Mouse (Mus musculus) limb, embryonic 11.5 days (tissue): ENCODE results near the gene Rbms3. TPM values are rescaled to one million over a fixed set of nuclear protein-coding genes. Genes with fewer than 3 reads are reported as not detected.
A peak's percentile ranks its signal among the peaks of the same experiment; 100 is the strongest.

Experiments used
- ATAC-seq: fragments of 200-750 bp; cut with Nextera tagmentation; 2 replicates; pipeline ENCODE4 v1.8.0; 2017; ENCODE audit warnings: low read depth; ENCODE audit not compliant: insufficient number of reproducible peaks, low FRiP score, low TSS enrichment
- DNase-seq: peaks from one replicate; pipeline ENCODE4 v3.0.0-alpha.2; 2015; ENCODE audit warnings: low spot score
- H3K27ac ChIP-seq: fragments of 300-500 bp; sonication (generic); replicated peaks from 2 replicates; pipeline ENCODE4 v1.5.1; 2014; ENCODE audit warnings: low read depth, mild to moderate bottlenecking, low read length
- H3K27me3 ChIP-seq: fragments of 300-500 bp; sonication (generic); 2 replicates; pipeline ENCODE4 v1.6.1; 2014; ENCODE audit warnings: mild to moderate bottlenecking, low read length, mixed read lengths; ENCODE audit not compliant: control insufficient read depth, insufficient read depth
- H3K36me3 ChIP-seq: fragments of 300-500 bp; sonication (generic); 2 replicates; pipeline ENCODE4 v1.6.1; 2014; ENCODE audit warnings: mild to moderate bottlenecking, low read length, moderate library complexity, mixed read lengths; ENCODE audit not compliant: control insufficient read depth, insufficient read depth
- H3K4me1 ChIP-seq: fragments of 300-500 bp; sonication (generic); 2 replicates; pipeline ENCODE4 v1.6.1; 2014; ENCODE audit warnings: low read length, mixed read lengths; ENCODE audit not compliant: control insufficient read depth, insufficient read depth
- H3K4me2 ChIP-seq: fragments of 300-500 bp; sonication (generic); 2 replicates; pipeline ENCODE4 v1.6.1; 2014; ENCODE audit warnings: low read depth, mild to moderate bottlenecking, moderate library complexity; ENCODE audit not compliant: severe bottlenecking
- H3K4me3 ChIP-seq: fragments of 300-500 bp; sonication (generic); 2 replicates; pipeline ENCODE4 v1.5.1; 2014; ENCODE audit warnings: low read depth, low read length
- H3K9ac ChIP-seq: fragments of 300-500 bp; sonication (generic); 2 replicates; pipeline ENCODE4 v1.6.1; 2014; ENCODE audit warnings: mild to moderate bottlenecking, low read length
- H3K9me3 ChIP-seq: fragments of 300-500 bp; sonication (generic); 2 replicates; pipeline ENCODE4 v1.6.1; 2016; ENCODE audit warnings: low read length; ENCODE audit not compliant: control insufficient read depth
- WGBS: fragments of 180-500 bp; shearing (Covaris S2); extraction: QIAGEN DNeasy Blood & Tissue Kit; methylation state at CpG from one replicate; pipeline ENCODE4 v1.1.7; 2014; 5-methylcytosine and 5-hydroxymethylcytosine counted together
- polyA plus RNA-seq: library from polyadenylated mRNA; unstranded; fragments of >200 nt; fragmentation: Nextera tagmentation; extraction: Ambion mirVana; gene quantifications from 2 replicates; pipeline ENCODE4 v1.2.1, GENCODE M21; 2014

Rbms3 gene
- polyA plus RNA-seq, 1 experiment from 2014 or later = 51.9 TPM

- ATAC-seq (no peak), DNase-seq (no peak)
- Histone ChIP-seq H3K4me3 (no peak overlapping the region), H3K27ac (no peak overlapping the region), H3K9ac (no peak overlapping the region), H3K9me3 (no peaks in the 10 kb centered on the region), H3K4me2 (no peak overlapping the region), H3K4me1 (no peaks in the 10 kb centered on the region), H3K36me3 (no peaks in the 10 kb centered on the region), H3K27me3 (no peaks in the 10 kb centered on the region)
These were observed 2.5 kb downstream of the Rbms3 start for GRCm38 (mm10) chr9:117627173-117627572.

- no peak overlapping the region for H3K9ac ChIP-seq
- DNase-seq (no peak), ATAC-seq (no peak)
- H3K4me2 ChIP-seq = no peak overlapping the region
- no peaks in the 10 kb centered on the region for H3K27me3 ChIP-seq
- no peaks in the 10 kb centered on the region for H3K4me1 ChIP-seq
- no peaks in the 10 kb centered on the region for H3K9me3 ChIP-seq
- no peak overlapping the region for H3K27ac ChIP-seq
- no peaks in the 10 kb centered on the region for H3K36me3 ChIP-seq
- 83% methylated on average over 5 of the region's 5 CpGs for WGBS
- no peak overlapping the region for H3K4me3 ChIP-seq
These were observed 28.9 kb downstream of the Rbms3 start for GRCm38 (mm10) chr9:117600781-117601180.

GRCm38 (mm10) chr9:117599341-117599740, 30.4 kb downstream of the Rbms3 start:
- no peaks in the 10 kb centered on the region for H3K36me3 ChIP-seq
- no peak overlapping the region for H3K9ac ChIP-seq
- H3K4me1 ChIP-seq = no peaks in the 10 kb centered on the region
- no peaks in the 10 kb centered on the region for H3K9me3 ChIP-seq
- no peaks in the 10 kb centered on the region for H3K27me3 ChIP-seq
- ATAC-seq (no peak), DNase-seq (no peak)
- H3K4me3 ChIP-seq = no peak overlapping the region
- H3K4me2 ChIP-seq = no peak overlapping the region
- no peak overlapping the region for H3K27ac ChIP-seq
- 90% methylated on average over 9 of the region's 9 CpGs for WGBS

GRCm38 (mm10) chr9:117596162-117596561, 33.6 kb downstream of the Rbms3 start:
- no peak for ATAC-seq
- Histone ChIP-seq H3K4me2 (no peak overlapping the region), H3K9me3 (no peaks in the 10 kb centered on the region), H3K9ac (no peak overlapping the region), H3K4me1 (no peaks in the 10 kb centered on the region), H3K27me3 (no peaks in the 10 kb centered on the region), H3K27ac (no peak overlapping the region), H3K4me3 (no peak overlapping the region), H3K36me3 (no peaks in the 10 kb centered on the region)
- DNase-seq = no peak
- 68% methylated on average over 5 of the region's 5 CpGs for WGBS

GRCm38 (mm10) chr9:117585345-117585744, 44.4 kb downstream of the Rbms3 start:
- Histone ChIP-seq H3K4me1 (no peaks in the 10 kb centered on the region), H3K27me3 (no peaks in the 10 kb centered on the region), H3K27ac (no peak overlapping the region), H3K4me2 (no peak overlapping the region), H3K9me3 (no peaks in the 10 kb centered on the region), H3K9ac (no peak overlapping the region), H3K4me3 (no peak overlapping the region), H3K36me3 (no peaks in the 10 kb centered on the region)
- DNase-seq (no peak), ATAC-seq (no peak)
- 91% methylated on average over 6 of the region's 6 CpGs for WGBS

- peak; percentile 37 for DNase-seq
- H3K9ac ChIP-seq = no peak overlapping the region
- WGBS = 78% methylated on average over 7 of the region's 7 CpGs
- H3K9me3 ChIP-seq = no peaks in the 10 kb centered on the region
- no peaks in the 10 kb centered on the region for H3K4me1 ChIP-seq
- no peak overlapping the region for H3K4me2 ChIP-seq
- no peak overlapping the region for H3K4me3 ChIP-seq
- no peaks in the 10 kb centered on the region for H3K27me3 ChIP-seq
- no peaks in the 10 kb centered on the region for H3K36me3 ChIP-seq
- no peak for ATAC-seq
- no peak overlapping the region for H3K27ac ChIP-seq
These were observed 46.1 kb downstream of the Rbms3 start for GRCm38 (mm10) chr9:117583638-117584037.

GRCm38 (mm10) chr9:117582591-117582990, 47.1 kb downstream of the Rbms3 start:
- ATAC-seq = no peak
- Histone ChIP-seq H3K9me3 (no peaks in the 10 kb centered on the region), H3K4me1 (no peaks in the 10 kb centered on the region), H3K27me3 (no peaks in the 10 kb centered on the region), H3K4me2 (no peak overlapping the region), H3K36me3 (no peaks in the 10 kb centered on the region), H3K4me3 (no peak overlapping the region), H3K27ac (no peak overlapping the region), H3K9ac (no peak overlapping the region)
- no peak for DNase-seq
- WGBS = 83% methylated on average over 6 of the region's 6 CpGs

- no peak overlapping the region for H3K4me3 ChIP-seq
- H3K9ac ChIP-seq = no peak overlapping the region
- no peaks in the 10 kb centered on the region for H3K27me3 ChIP-seq
- H3K27ac ChIP-seq = no peak overlapping the region
- H3K9me3 ChIP-seq = no peaks in the 10 kb centered on the region
- no peak for DNase-seq
- H3K4me2 ChIP-seq = no peak overlapping the region
- H3K4me1 ChIP-seq = peaks cover 2% of the 10 kb centered on the region; the same call in 1 of the 2 replicates
- no peaks in the 10 kb centered on the region for H3K36me3 ChIP-seq
- no peak for ATAC-seq
- WGBS = 79% methylated on average over 5 of the region's 5 CpGs
These were observed 58.4 kb downstream of the Rbms3 start for GRCm38 (mm10) chr9:117571186-117571855.

- H3K27ac ChIP-seq = no peak overlapping the region
- WGBS = 88% methylated on average over 7 of the region's 7 CpGs
- DNase-seq (no peak), ATAC-seq (no peak)
- no peaks in the 10 kb centered on the region for H3K9me3 ChIP-seq
- peaks cover 5% of the 10 kb centered on the region; the same call in 1 of the 2 replicates for H3K4me1 ChIP-seq
- no peak overlapping the region for H3K9ac ChIP-seq
- H3K27me3 ChIP-seq = no peaks in the 10 kb centered on the region
- H3K4me2 ChIP-seq = no peak overlapping the region
- no peaks in the 10 kb centered on the region for H3K36me3 ChIP-seq
- H3K4me3 ChIP-seq = no peak overlapping the region
These were observed 59.4 kb downstream of the Rbms3 start for GRCm38 (mm10) chr9:117570240-117570821.
